Mouse (Mus musculus): ENCODE results near the gene Galnt16.

GRCm38 (mm10) chr12:80584973-80585372, 66.9 kb downstream of the Galnt16 start:
- TF ChIP-seq CHD2 (IDR thresholded peaks at IDR 0.05; ENCODE audit: low read depth, low read length), result no peak
- TF ChIP-seq ZNF384 (IDR thresholded peaks at IDR 0.05; ENCODE audit: low read depth, low read length), result no peak
- TF ChIP-seq ZC3H11A (IDR thresholded peaks at IDR 0.05; ENCODE audit: borderline replicate concordance, low read depth, low read length), result peak; percentile 2; the same call in 1 of the 2 replicates

Measured in ES-E14 (cell line).